Mouse (Mus musculus): ENCODE data around the gene Zbtb21.

DNA sequence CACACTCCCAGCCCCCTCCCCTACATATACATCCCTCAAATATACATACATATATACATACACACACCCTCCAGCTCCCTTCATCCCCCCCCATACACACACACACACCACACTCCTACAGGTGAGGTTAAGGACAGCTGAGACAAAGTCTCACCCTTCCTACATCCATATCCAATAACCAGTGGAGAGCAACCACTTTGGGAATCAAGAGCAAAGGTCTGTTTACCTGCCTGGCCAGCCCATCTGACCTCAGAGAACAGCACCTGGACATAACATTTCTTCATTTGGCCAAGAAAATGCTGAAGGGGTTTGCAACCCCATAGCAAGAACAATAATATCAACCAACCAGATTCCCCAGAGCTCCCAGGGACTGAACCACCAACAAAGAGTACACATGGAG, 56.1 kb downstream of the Zbtb21 start:
- TF ChIP-seq CTCF (IDR thresholded peaks at IDR 0.05; ENCODE audit: borderline replicate concordance, insufficient read depth, low read length) (no peak), POLR2A (IDR thresholded peaks at IDR 0.05; ENCODE audit: low read depth, low read length) (no peak)
